Mouse (Mus musculus): ENCODE data around the gene Slc9b2.

GRCm38 (mm10) chr3:135304060-135304459 is 3.4 kb upstream of the Slc9b2 start:
- TF ChIP-seq CTCF (IDR thresholded peaks at IDR 0.05; ENCODE audit: borderline replicate concordance, insufficient read depth, low read depth, low read length) (no peak), POLR2A (IDR thresholded peaks at IDR 0.05; ENCODE audit: borderline replicate concordance, insufficient read depth, low read length) (no peak)

Data from cerebellum, adult 2 months (tissue).